Mouse (Mus musculus): Measurements from ENCODE around the gene P4htm. TPM values are rescaled to one million over a fixed set of nuclear protein-coding genes. Genes with fewer than 3 reads are reported as not detected.
"Not testable (repeated sequence)": the region's sequence is repeated elsewhere in the genome, so short reads cannot be mapped to it uniquely, and the experiment has no call there.

The P4htm gene
- polyA plus RNA-seq, 1 experiment from 2014 or later: 2.1 TPM

- DNase-seq (ENCODE audit: low spot score) (no peak), ATAC-seq (replicated peaks; ENCODE audit: low FRiP score) (no peak)
- H3K4me1 ChIP-seq (replicated peaks; ENCODE audit: control insufficient read depth, insufficient read depth, low read length): peaks cover 8% of the 10 kb centered on the region; the same call in 1 of the 2 replicates
- no peak overlapping the region for H3K4me2 ChIP-seq
- no peak overlapping the region for H3K9ac ChIP-seq (ENCODE audit: low read depth, low read length)
- H3K9me3 ChIP-seq (ENCODE audit: control insufficient read depth, low read length): no peaks in the 10 kb centered on the region
- no peak overlapping the region for H3K27ac ChIP-seq (ENCODE audit: low read depth, low read length)
- WGBS: 81% methylated on average over 2 of the region's 2 CpGs
- H3K27me3 ChIP-seq (replicated peaks; ENCODE audit: control insufficient read depth, insufficient read depth, low read length): no peaks in the 10 kb centered on the region
- peaks cover 8% of the 10 kb centered on the region for H3K36me3 ChIP-seq (ENCODE audit: control insufficient read depth, insufficient read depth, low read length)
- no peak overlapping the region for H3K4me3 ChIP-seq (ENCODE audit: low read depth, low read length)
These were observed 29.0 kb upstream of the P4htm start for GRCm38 (mm10) chr9:108626498-108626897.

GRCm38 (mm10) chr9:108617301-108617700, 19.8 kb upstream of the P4htm start:
- DNase-seq (ENCODE audit: low spot score): no peak
- H3K9ac ChIP-seq (ENCODE audit: low read depth, low read length): no peak overlapping the region
- ATAC-seq (replicated peaks; ENCODE audit: low FRiP score): no peak
- no peaks in the 10 kb centered on the region for H3K4me1 ChIP-seq (replicated peaks; ENCODE audit: control insufficient read depth, insufficient read depth, low read length)
- no peak overlapping the region for H3K27ac ChIP-seq (ENCODE audit: low read depth, low read length)
- no peaks in the 10 kb centered on the region for H3K27me3 ChIP-seq (replicated peaks; ENCODE audit: control insufficient read depth, insufficient read depth, low read length)
- H3K36me3 ChIP-seq (ENCODE audit: control insufficient read depth, insufficient read depth, low read length): peaks cover 30% of the 10 kb centered on the region
- H3K9me3 ChIP-seq (ENCODE audit: control insufficient read depth, low read length): no peaks in the 10 kb centered on the region
- 87% methylated on average over 1 of the region's 1 CpGs for WGBS
- no peak overlapping the region for H3K4me3 ChIP-seq (ENCODE audit: low read depth, low read length)
- no peak overlapping the region for H3K4me2 ChIP-seq

- H3K27me3 ChIP-seq (replicated peaks; ENCODE audit: control insufficient read depth, insufficient read depth, low read length): no peaks in the 10 kb centered on the region
- DNase-seq (ENCODE audit: low spot score): no peak
- no peak for ATAC-seq (replicated peaks; ENCODE audit: low FRiP score)
- H3K9ac ChIP-seq (ENCODE audit: low read depth, low read length): no peak overlapping the region
- H3K4me3 ChIP-seq (ENCODE audit: low read depth, low read length): no peak overlapping the region
- no peak overlapping the region for H3K27ac ChIP-seq (ENCODE audit: low read depth, low read length)
- H3K9me3 ChIP-seq (ENCODE audit: control insufficient read depth, low read length): no peaks in the 10 kb centered on the region
- no peak overlapping the region for H3K4me2 ChIP-seq
- H3K36me3 ChIP-seq (ENCODE audit: control insufficient read depth, insufficient read depth, low read length): peaks cover 42% of the 10 kb centered on the region
- WGBS: 94% methylated on average over 10 of the region's 10 CpGs
- H3K4me1 ChIP-seq (replicated peaks; ENCODE audit: control insufficient read depth, insufficient read depth, low read length): no peaks in the 10 kb centered on the region; the same call in 1 of the 2 replicates
These were observed 14.0 kb upstream of the P4htm start for GRCm38 (mm10) chr9:108611488-108611887.

GRCm38 (mm10) chr9:108608889-108609288, 11.4 kb upstream of the P4htm start:
- Histone ChIP-seq H3K4me2 (no peak overlapping the region), H3K9ac (ENCODE audit: low read depth, low read length) (no peak overlapping the region), H3K9me3 (ENCODE audit: control insufficient read depth, low read length) (no peaks in the 10 kb centered on the region), H3K36me3 (ENCODE audit: control insufficient read depth, insufficient read depth, low read length) (peaks cover 42% of the 10 kb centered on the region), H3K4me1 (replicated peaks; ENCODE audit: control insufficient read depth, insufficient read depth, low read length) (no peaks in the 10 kb centered on the region; the same call in 1 of the 2 replicates), H3K27ac (ENCODE audit: low read depth, low read length) (no peak overlapping the region), H3K27me3 (replicated peaks; ENCODE audit: control insufficient read depth, insufficient read depth, low read length) (no peaks in the 10 kb centered on the region), H3K4me3 (ENCODE audit: low read depth, low read length) (no peak overlapping the region)
- DNase-seq (ENCODE audit: low spot score) (no peak), ATAC-seq (replicated peaks; ENCODE audit: low FRiP score) (no peak)
- 76% methylated on average over 4 of the region's 4 CpGs for WGBS

GRCm38 (mm10) chr9:108607929-108608328, 10.5 kb upstream of the P4htm start:
- H3K4me2 ChIP-seq; H3K4me3 ChIP-seq (ENCODE audit: low read depth, low read length); DNase-seq (ENCODE audit: low spot score); H3K27me3 ChIP-seq (replicated peaks; ENCODE audit: control insufficient read depth, insufficient read depth, low read length); H3K4me1 ChIP-seq (replicated peaks; ENCODE audit: control insufficient read depth, insufficient read depth, low read length); ATAC-seq (replicated peaks; ENCODE audit: low FRiP score); H3K27ac ChIP-seq (ENCODE audit: low read depth, low read length); H3K9me3 ChIP-seq (ENCODE audit: control insufficient read depth, low read length); H3K9ac ChIP-seq (ENCODE audit: low read depth, low read length): not testable (repeated sequence)
- WGBS: 85% methylated on average over 5 of the region's 5 CpGs
- H3K36me3 ChIP-seq (ENCODE audit: control insufficient read depth, insufficient read depth, low read length): peaks cover 46% of the 10 kb centered on the region

GRCm38 (mm10) chr9:108601986-108602385, 4.5 kb upstream of the P4htm start:
- Histone ChIP-seq H3K36me3 (ENCODE audit: control insufficient read depth, insufficient read depth, low read length) (peaks cover 18% of the 10 kb centered on the region; the same call in 1 of the 2 replicates), H3K27me3 (replicated peaks; ENCODE audit: control insufficient read depth, insufficient read depth, low read length) (no peaks in the 10 kb centered on the region), H3K27ac (ENCODE audit: low read depth, low read length) (no peak overlapping the region), H3K4me1 (replicated peaks; ENCODE audit: control insufficient read depth, insufficient read depth, low read length) (peaks cover 2% of the 10 kb centered on the region; the same call in 1 of the 2 replicates), H3K9ac (ENCODE audit: low read depth, low read length) (no peak overlapping the region), H3K9me3 (ENCODE audit: control insufficient read depth, low read length) (no peaks in the 10 kb centered on the region), H3K4me2 (no peak overlapping the region), H3K4me3 (ENCODE audit: low read depth, low read length) (no peak overlapping the region)
- DNase-seq (ENCODE audit: low spot score) (no peak), ATAC-seq (replicated peaks; ENCODE audit: low FRiP score) (no peak)
- WGBS: 75% methylated on average over 4 of the region's 4 CpGs

GRCm38 (mm10) chr9:108600011-108600410, 2.5 kb upstream of the P4htm start:
- H3K36me3 ChIP-seq (ENCODE audit: control insufficient read depth, insufficient read depth, low read length): peaks cover 12% of the 10 kb centered on the region; the same call in 1 of the 2 replicates
- H3K4me3 ChIP-seq (ENCODE audit: low read depth, low read length): no peak overlapping the region
- no peak overlapping the region for H3K4me2 ChIP-seq
- no peaks in the 10 kb centered on the region for H3K9me3 ChIP-seq (ENCODE audit: control insufficient read depth, low read length)
- ATAC-seq (replicated peaks; ENCODE audit: low FRiP score) (no peak), DNase-seq (ENCODE audit: low spot score) (no peak)
- H3K9ac ChIP-seq (ENCODE audit: low read depth, low read length): no peak overlapping the region
- H3K27ac ChIP-seq (ENCODE audit: low read depth, low read length): no peak overlapping the region
- peaks cover 6% of the 10 kb centered on the region; the same call in 1 of the 2 replicates for H3K4me1 ChIP-seq (replicated peaks; ENCODE audit: control insufficient read depth, insufficient read depth, low read length)
- no peaks in the 10 kb centered on the region for H3K27me3 ChIP-seq (replicated peaks; ENCODE audit: control insufficient read depth, insufficient read depth, low read length)
- WGBS: 61% methylated on average over 2 of the region's 2 CpGs

GRCm38 (mm10) chr9:108599021-108599566, 1.6 kb upstream of the P4htm start:
- WGBS: 72% methylated on average over 4 of the region's 4 CpGs
- H3K4me2 ChIP-seq: no peak overlapping the region

GRCm38 (mm10) chr9:108594354-108594753, 3.1 kb downstream of the P4htm start:
- no peaks in the 10 kb centered on the region for H3K36me3 ChIP-seq (ENCODE audit: control insufficient read depth, insufficient read depth, low read length)
- no peak overlapping the region for H3K27ac ChIP-seq (ENCODE audit: low read depth, low read length)
- H3K4me1 ChIP-seq (replicated peaks; ENCODE audit: control insufficient read depth, insufficient read depth, low read length): peaks cover 9% of the 10 kb centered on the region; the same call in 1 of the 2 replicates
- H3K27me3 ChIP-seq (replicated peaks; ENCODE audit: control insufficient read depth, insufficient read depth, low read length): no peaks in the 10 kb centered on the region
- no peak overlapping the region for H3K9ac ChIP-seq (ENCODE audit: low read depth, low read length)
- ATAC-seq (replicated peaks; ENCODE audit: low FRiP score) (no peak), DNase-seq (ENCODE audit: low spot score) (no peak)
- H3K4me2 ChIP-seq: no peak overlapping the region
- H3K4me3 ChIP-seq (ENCODE audit: low read depth, low read length): no peak overlapping the region
- H3K9me3 ChIP-seq (ENCODE audit: control insufficient read depth, low read length): no peaks in the 10 kb centered on the region
- WGBS: 45% methylated on average over 3 of the region's 3 CpGs

More at GRCm38 (mm10) chr9:108599021-108599566, 1.6 kb upstream of the P4htm start:
- DNase-seq (ENCODE audit: low spot score) (no peak), ATAC-seq (replicated peaks; ENCODE audit: low FRiP score) (no peak)
- H3K36me3 ChIP-seq (ENCODE audit: control insufficient read depth, insufficient read depth, low read length): peaks cover 5% of the 10 kb centered on the region; the same call in 1 of the 2 replicates
- H3K27me3 ChIP-seq (replicated peaks; ENCODE audit: control insufficient read depth, insufficient read depth, low read length): no peaks in the 10 kb centered on the region
- no peaks in the 10 kb centered on the region for H3K9me3 ChIP-seq (ENCODE audit: control insufficient read depth, low read length)
- no peak overlapping the region for H3K9ac ChIP-seq (ENCODE audit: low read depth, low read length)
- no peak overlapping the region for H3K27ac ChIP-seq (ENCODE audit: low read depth, low read length)
- no peak overlapping the region for H3K4me3 ChIP-seq (ENCODE audit: low read depth, low read length)
- H3K4me1 ChIP-seq (replicated peaks; ENCODE audit: control insufficient read depth, insufficient read depth, low read length): peaks cover 9% of the 10 kb centered on the region; the same call in 1 of the 2 replicates

Measured in liver, embryonic 11.5 days (tissue).